Mouse (Mus musculus) midbrain, embryonic 13.5 days (tissue): ENCODE measurements at regions not wholly inside any gene's neighbourhood (a gene's known extent, or its start where the extent isn't known, plus 50 kb on each side); places are given as distances from the start of the nearest gene placed in this dataset.
"Not testable (repeated sequence)": the region's sequence is repeated elsewhere in the genome, so short reads cannot be mapped to it uniquely, and the experiment has no call there.

Experiments
- ATAC-seq: fragments of 200-750 bp; cut with Nextera tagmentation; 2 replicates; pipeline ENCODE4 v1.8.0; 2017; ENCODE audit warnings: mild to moderate bottlenecking, moderate TSS enrichment, moderate library complexity
- H3K27ac ChIP-seq: fragments of 300-500 bp; sonication (generic); 2 replicates; pipeline ENCODE4 v1.5.1; 2015; ENCODE audit warnings: inconsistent platforms, mild to moderate bottlenecking, moderate library complexity
- H3K27me3 ChIP-seq: fragments of 300-500 bp; sonication (generic); 2 replicates; pipeline ENCODE4 v1.6.1; 2015; ENCODE audit warnings: mild to moderate bottlenecking, inconsistent platforms
- H3K36me3 ChIP-seq: fragments of 300-500 bp; sonication (generic); 2 replicates; pipeline ENCODE4 v1.6.1; 2015; ENCODE audit warnings: mild to moderate bottlenecking, inconsistent platforms
- H3K4me1 ChIP-seq: fragments of 300-500 bp; sonication (generic); replicated peaks from 2 replicates; pipeline ENCODE4 v1.6.1; 2015; ENCODE audit warnings: inconsistent platforms
- H3K4me2 ChIP-seq: fragments of 300-500 bp; sonication (generic); replicated peaks from 2 replicates; pipeline ENCODE4 v1.6.1; 2015; ENCODE audit warnings: moderate library complexity, mild to moderate bottlenecking, inconsistent platforms
- H3K4me3 ChIP-seq: fragments of 300-500 bp; sonication (generic); replicated peaks from 2 replicates; pipeline ENCODE4 v1.5.1; 2015; ENCODE audit warnings: mild to moderate bottlenecking, inconsistent platforms
- H3K9ac ChIP-seq: fragments of 300-500 bp; sonication (generic); replicated peaks from 2 replicates; pipeline ENCODE4 v1.6.1; 2015; ENCODE audit warnings: mild to moderate bottlenecking, inconsistent platforms
- H3K9me3 ChIP-seq: fragments of 300-500 bp; sonication (generic); 2 replicates; pipeline ENCODE4 v1.6.1; 2016; ENCODE audit warnings: mild to moderate bottlenecking, inconsistent platforms
- WGBS: fragments of 180-500 bp; shearing (Covaris S2); methylation state at CpG from one replicate; pipeline ENCODE4 v1.1.7; 2015; 5-methylcytosine and 5-hydroxymethylcytosine counted together

DNA sequence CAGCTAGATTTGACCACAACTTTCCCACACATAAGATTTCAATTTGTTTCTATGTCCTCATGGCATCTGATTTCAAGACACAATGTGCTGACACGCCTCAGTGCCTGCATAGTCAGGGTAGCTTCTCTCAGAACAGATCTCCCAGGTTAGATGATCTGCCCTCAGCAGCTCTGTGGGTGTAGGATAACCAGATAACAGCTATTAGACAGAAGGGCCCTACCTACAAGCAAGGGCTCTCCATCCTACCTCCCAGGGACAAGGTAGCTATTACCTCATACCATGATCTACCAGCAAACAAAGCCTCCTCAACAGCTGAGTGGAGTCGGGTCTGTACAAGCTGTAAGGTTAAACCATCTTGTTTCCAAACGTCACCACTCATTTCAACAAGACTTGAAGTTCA is 278.4 kb upstream of the Irx1 start:
- 85% methylated on average over 3 of the region's 3 CpGs for WGBS
- no peaks in the 10 kb centered on the region for H3K27me3 ChIP-seq
- no peak overlapping the region for H3K27ac ChIP-seq
- no peaks in the 10 kb centered on the region for H3K9me3 ChIP-seq
- peaks cover 7% of the 10 kb centered on the region for H3K4me1 ChIP-seq
- H3K4me2 ChIP-seq, result no peak overlapping the region
- no peaks in the 10 kb centered on the region for H3K36me3 ChIP-seq
- no peak for ATAC-seq
- no peak overlapping the region for H3K9ac ChIP-seq
- no peak overlapping the region for H3K4me3 ChIP-seq

GRCm38 (mm10) chr13:72250419-72250818 is 286.9 kb upstream of the Irx1 start:
- Histone ChIP-seq H3K9ac (no peak overlapping the region), H3K36me3 (no peaks in the 10 kb centered on the region), H3K4me2 (no peak overlapping the region), H3K4me3 (no peak overlapping the region), H3K9me3 (peaks cover 2% of the 10 kb centered on the region; the same call in 1 of the 2 replicates), H3K4me1 (no peaks in the 10 kb centered on the region), H3K27me3 (no peaks in the 10 kb centered on the region), H3K27ac (no peak overlapping the region)
- no peak for ATAC-seq

DNA sequence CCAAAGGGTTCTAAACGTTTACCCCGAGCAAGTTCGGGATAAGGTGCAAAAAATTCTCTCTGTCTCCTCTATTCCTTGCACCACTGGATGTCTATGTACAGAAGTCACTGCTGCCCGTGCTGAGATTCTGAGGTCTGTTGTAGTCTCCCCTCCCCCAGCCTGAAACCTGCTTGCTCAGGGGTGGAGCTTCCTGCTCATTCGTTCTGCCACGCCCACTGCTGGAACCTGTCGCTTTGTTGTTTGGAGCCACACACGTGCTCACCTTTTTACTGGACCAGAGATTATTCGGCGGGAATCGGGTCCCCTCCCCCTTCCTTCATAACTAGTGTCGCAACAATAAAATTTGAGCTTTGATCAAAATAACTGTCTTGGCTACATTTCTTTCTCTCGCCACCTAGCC is 289.7 kb upstream of the Irx1 start:
- not testable (repeated sequence) for H3K9ac ChIP-seq, H3K9me3 ChIP-seq, H3K27ac ChIP-seq, H3K4me2 ChIP-seq, H3K36me3 ChIP-seq, ATAC-seq, H3K4me1 ChIP-seq, H3K4me3 ChIP-seq, H3K27me3 ChIP-seq
- 64% methylated on average over 13 of the region's 13 CpGs for WGBS

DNA sequence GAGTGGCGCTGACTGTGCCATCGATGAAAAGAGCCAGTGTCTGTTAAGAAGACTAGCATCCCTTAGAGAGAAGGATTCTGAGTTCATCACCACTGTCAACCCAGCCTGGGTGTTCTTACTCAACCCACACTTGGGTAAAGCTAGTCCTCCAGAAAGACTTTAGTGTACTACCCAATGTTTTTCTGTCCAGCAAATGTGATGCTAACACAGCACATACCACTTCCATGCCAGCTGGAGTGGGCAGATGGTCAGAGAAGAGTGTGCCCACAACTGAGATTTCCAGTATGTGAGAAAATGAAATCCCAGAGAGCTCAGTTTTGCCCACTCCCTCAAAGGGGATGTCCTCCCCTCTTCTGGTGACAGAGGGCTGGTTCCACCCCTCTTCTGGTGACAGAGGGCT is 295.3 kb upstream of the Irx1 start:
- Histone ChIP-seq H3K9me3 (no peaks in the 10 kb centered on the region), H3K4me3 (no peak overlapping the region), H3K27me3 (0 out of 2 replicates have a peak, but pooled peaks cover 3% of the 10 kb centered on the region), H3K36me3 (no peaks in the 10 kb centered on the region), H3K4me2 (no peak overlapping the region), H3K4me1 (no peaks in the 10 kb centered on the region; the same call in 1 of the 2 replicates), H3K9ac (no peak overlapping the region), H3K27ac (no peak overlapping the region)
- no peak for ATAC-seq
- WGBS, result 97% methylated on average over 2 of the region's 2 CpGs

DNA sequence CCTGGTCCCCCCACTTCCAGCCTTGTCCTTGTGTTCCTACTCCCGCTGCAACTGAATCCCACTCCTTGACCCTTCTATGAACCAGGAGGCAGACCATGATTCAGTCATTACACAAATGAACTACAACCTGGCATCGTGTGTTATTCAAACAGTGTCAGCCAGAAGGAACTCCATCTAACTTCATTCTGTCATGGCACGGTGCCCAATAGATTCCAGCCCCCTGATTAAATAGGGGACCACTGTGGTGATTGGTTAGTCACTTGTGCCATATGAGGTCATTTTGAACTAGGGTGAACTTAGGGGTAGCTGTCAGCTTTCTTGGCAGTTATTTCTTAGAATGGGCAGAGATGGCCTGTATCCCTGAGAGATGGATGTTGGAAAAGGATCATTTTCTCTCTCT is 300.9 kb upstream of the Irx1 start:
- peaks cover 17% of the 10 kb centered on the region for H3K4me1 ChIP-seq
- WGBS, result 79% methylated on average over 3 of the region's 3 CpGs
- H3K27me3 ChIP-seq, result peaks cover 3% of the 10 kb centered on the region; the same call in 1 of the 2 replicates
- H3K27ac ChIP-seq, result no peak overlapping the region
- H3K9ac ChIP-seq, result no peak overlapping the region
- H3K4me3 ChIP-seq, result no peak overlapping the region
- H3K36me3 ChIP-seq, result no peaks in the 10 kb centered on the region
- no peak for ATAC-seq
- H3K4me2 ChIP-seq, result no peak overlapping the region
- no peaks in the 10 kb centered on the region for H3K9me3 ChIP-seq

DNA sequence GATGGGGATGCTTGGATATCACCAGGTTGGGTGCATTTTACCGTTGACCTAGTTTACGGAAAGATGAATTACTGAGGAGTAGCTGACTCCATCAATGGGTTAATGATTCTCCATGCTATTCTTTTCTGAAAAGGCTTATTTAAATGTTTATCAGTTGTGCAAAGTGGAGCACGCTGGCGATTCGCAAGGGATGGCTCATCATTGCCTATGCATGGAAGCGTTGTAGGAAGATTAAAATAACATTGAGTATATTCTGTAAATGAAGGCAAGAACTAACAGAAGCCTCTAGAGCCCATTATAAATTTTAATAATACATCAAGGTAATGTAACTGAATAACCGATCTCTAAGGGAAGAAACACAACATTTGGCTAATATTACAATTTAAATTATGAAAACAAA is 301.6 kb upstream of the Irx1 start:
- peaks cover 17% of the 10 kb centered on the region for H3K4me1 ChIP-seq
- H3K9ac ChIP-seq, result no peak overlapping the region
- ATAC-seq, result no peak
- H3K9me3 ChIP-seq, result no peaks in the 10 kb centered on the region
- H3K27me3 ChIP-seq, result peaks cover 3% of the 10 kb centered on the region; the same call in 1 of the 2 replicates
- no peak overlapping the region for H3K4me3 ChIP-seq
- no peaks in the 10 kb centered on the region for H3K36me3 ChIP-seq
- H3K4me2 ChIP-seq, result no peak overlapping the region
- WGBS, result 57% methylated on average over 7 of the region's 7 CpGs
- H3K27ac ChIP-seq, result no peak overlapping the region

DNA sequence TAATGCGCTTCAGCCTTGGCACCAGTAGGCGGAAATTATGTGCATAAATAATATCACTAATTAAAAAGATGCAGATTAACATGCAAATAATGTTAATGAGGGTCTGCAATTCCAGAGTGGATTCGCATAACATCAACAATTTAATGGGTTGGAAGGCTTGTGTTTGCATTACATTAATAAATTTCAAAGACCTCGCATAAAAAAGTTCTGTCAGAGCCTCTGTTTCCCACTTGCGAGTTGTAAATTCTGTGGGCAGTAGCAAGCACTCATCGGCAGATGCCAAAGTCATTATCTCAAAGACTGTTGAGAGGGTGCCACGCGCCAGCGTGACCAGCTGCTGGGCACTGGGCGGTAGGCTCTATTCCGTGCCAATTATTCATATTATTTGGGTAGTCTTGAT is 302.1 kb upstream of the Irx1 start:
- H3K9ac ChIP-seq, result no peak overlapping the region
- no peak overlapping the region for H3K27ac ChIP-seq
- ATAC-seq, result peak; percentile 71; the same call in 1 of the 2 replicates
- H3K4me2 ChIP-seq, result no peak overlapping the region
- peaks cover 17% of the 10 kb centered on the region for H3K4me1 ChIP-seq
- H3K9me3 ChIP-seq, result no peaks in the 10 kb centered on the region
- WGBS, result 63% methylated on average over 11 of the region's 11 CpGs
- no peaks in the 10 kb centered on the region for H3K36me3 ChIP-seq
- H3K27me3 ChIP-seq, result peaks cover 3% of the 10 kb centered on the region; the same call in 1 of the 2 replicates
- H3K4me3 ChIP-seq, result no peak overlapping the region

GRCm38 (mm10) chr13:72266174-72266768 is 302.7 kb upstream of the Irx1 start:
- H3K27me3 ChIP-seq, result peaks cover 3% of the 10 kb centered on the region; the same call in 1 of the 2 replicates
- H3K4me1 ChIP-seq, result peaks cover 17% of the 10 kb centered on the region
- no peaks in the 10 kb centered on the region for H3K9me3 ChIP-seq
- no peak overlapping the region for H3K4me2 ChIP-seq
- 0 out of 2 replicates have a peak overlapping the region, but pooled peaks have one; percentile 41 for H3K27ac ChIP-seq
- H3K9ac ChIP-seq, result no peak overlapping the region
- no peak overlapping the region for H3K4me3 ChIP-seq
- 72% methylated on average over 12 of the region's 12 CpGs for WGBS
- peak; percentile 34; the same call in 1 of the 2 replicates for ATAC-seq
- H3K36me3 ChIP-seq, result no peaks in the 10 kb centered on the region

DNA sequence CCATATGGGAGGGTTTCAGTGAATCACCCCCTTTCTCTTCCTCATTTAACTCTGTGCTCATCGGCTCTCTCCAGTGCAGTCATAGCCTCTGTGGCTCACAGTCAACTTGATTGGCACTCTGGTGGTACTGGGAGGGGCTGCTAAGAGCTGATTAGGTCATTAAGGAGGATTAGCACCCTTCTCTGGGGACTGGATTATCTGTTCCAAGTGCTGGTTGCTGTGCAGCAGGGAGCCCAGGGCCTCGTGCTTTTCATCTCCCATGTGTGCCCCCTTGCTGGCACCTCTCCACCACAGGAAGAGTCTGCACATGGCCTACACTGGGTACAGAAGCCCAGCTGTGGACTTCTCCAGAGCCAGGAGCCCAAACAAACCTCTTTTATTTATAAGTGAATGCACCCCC is 316.8 kb upstream of the Irx1 start:
- 16% methylated on average over 2 of the region's 2 CpGs for WGBS
- Histone ChIP-seq H3K36me3 (no peaks in the 10 kb centered on the region), H3K4me2 (no peak overlapping the region), H3K27ac (no peak overlapping the region), H3K9ac (no peak overlapping the region), H3K4me3 (no peak overlapping the region), H3K4me1 (no peaks in the 10 kb centered on the region), H3K9me3 (0 out of 2 replicates have a peak, but pooled peaks cover 2% of the 10 kb centered on the region), H3K27me3 (peaks cover 24% of the 10 kb centered on the region)
- peak; percentile 88 for ATAC-seq

GRCm38 (mm10) chr13:72280871-72281270 is 317.3 kb upstream of the Irx1 start:
- Histone ChIP-seq H3K27ac (no peak overlapping the region), H3K9me3 (0 out of 2 replicates have a peak, but pooled peaks cover 2% of the 10 kb centered on the region), H3K4me2 (no peak overlapping the region), H3K4me3 (no peak overlapping the region), H3K4me1 (no peaks in the 10 kb centered on the region), H3K36me3 (no peaks in the 10 kb centered on the region), H3K9ac (no peak overlapping the region), H3K27me3 (peaks cover 29% of the 10 kb centered on the region)
- WGBS, result 88% methylated on average over 5 of the region's 5 CpGs
- no peak for ATAC-seq

DNA sequence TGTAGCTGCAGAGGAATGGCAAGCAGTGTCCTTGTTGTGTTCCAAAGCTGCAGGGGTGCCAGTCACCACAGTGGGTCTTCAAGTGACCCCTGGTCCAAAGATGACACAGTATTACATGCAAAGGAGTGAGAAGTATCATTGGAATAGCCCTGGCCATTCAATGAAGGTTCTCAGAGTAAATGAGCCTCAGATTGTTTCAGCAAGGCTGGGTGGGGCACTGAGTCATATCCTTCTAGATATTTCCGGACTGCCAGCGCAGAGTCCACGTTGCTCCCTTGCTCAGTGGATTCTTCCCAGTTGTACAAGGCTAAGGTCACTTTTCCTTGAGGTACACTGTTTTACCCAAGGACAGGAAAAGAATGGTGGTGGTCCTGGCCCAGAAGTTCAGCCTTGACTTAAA is 319.2 kb upstream of the Irx1 start:
- no peak overlapping the region for H3K9ac ChIP-seq
- no peak overlapping the region for H3K4me3 ChIP-seq
- H3K4me2 ChIP-seq, result no peak overlapping the region
- no peaks in the 10 kb centered on the region for H3K36me3 ChIP-seq
- H3K9me3 ChIP-seq, result 0 out of 2 replicates have a peak, but pooled peaks cover 2% of the 10 kb centered on the region
- peaks cover 45% of the 10 kb centered on the region for H3K27me3 ChIP-seq
- WGBS, result 93% methylated on average over 3 of the region's 3 CpGs
- ATAC-seq, result no peak
- peaks cover 4% of the 10 kb centered on the region; the same call in 1 of the 2 replicates for H3K4me1 ChIP-seq
- H3K27ac ChIP-seq, result no peak overlapping the region

DNA sequence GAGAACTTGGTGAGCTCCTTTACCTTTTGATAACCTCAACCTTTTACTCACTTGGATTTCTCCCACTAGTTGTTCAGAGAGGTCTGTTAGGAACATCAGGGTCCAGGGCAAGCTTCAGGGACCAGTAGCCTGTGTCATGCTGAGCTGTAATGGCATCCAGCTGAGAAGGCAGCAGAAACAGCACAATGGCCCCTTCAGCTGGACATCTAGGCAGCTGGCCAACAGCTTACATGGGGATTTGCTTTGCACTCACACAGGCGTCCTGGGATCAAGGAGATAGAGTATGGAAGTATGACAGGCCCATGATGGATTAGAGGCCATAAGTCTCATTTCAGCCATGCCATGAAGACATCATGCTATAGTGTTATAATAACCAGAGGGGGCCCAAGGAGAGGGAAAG is 320.2 kb upstream of the Irx1 start:
- Histone ChIP-seq H3K9me3 (0 out of 2 replicates have a peak, but pooled peaks cover 2% of the 10 kb centered on the region), H3K4me1 (peaks cover 11% of the 10 kb centered on the region), H3K9ac (no peak overlapping the region), H3K36me3 (no peaks in the 10 kb centered on the region), H3K4me3 (no peak overlapping the region), H3K4me2 (no peak overlapping the region), H3K27ac (no peak overlapping the region), H3K27me3 (peaks cover 45% of the 10 kb centered on the region)
- no peak for ATAC-seq
- 32% methylated on average over 1 of the region's 1 CpGs for WGBS

DNA sequence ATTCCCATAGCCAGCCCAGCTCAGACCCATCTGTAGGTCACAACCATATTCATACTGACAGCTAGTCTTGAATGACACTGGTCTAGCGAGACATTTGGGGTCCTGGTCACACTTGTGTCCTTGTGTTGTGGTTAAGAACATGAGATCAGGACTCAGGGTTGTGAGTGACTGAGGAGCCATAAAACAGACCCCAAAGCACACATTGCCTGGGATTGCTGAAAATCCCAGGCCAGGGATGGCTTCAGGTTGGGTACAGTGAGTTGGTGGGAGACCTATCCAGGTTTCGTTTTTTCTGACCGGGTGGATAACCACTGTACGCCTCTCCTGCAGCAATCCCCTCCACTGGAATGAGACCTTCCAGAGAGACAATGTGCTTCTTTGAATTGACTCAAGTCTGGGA is 322.8 kb upstream of the Irx1 start:
- WGBS, result 94% methylated on average over 4 of the region's 4 CpGs
- no peak overlapping the region for H3K27ac ChIP-seq
- H3K9me3 ChIP-seq, result no peaks in the 10 kb centered on the region
- H3K9ac ChIP-seq, result no peak overlapping the region
- no peak for ATAC-seq
- H3K36me3 ChIP-seq, result no peaks in the 10 kb centered on the region
- H3K4me1 ChIP-seq, result peaks cover 33% of the 10 kb centered on the region
- H3K4me2 ChIP-seq, result no peak overlapping the region
- peaks cover 67% of the 10 kb centered on the region for H3K27me3 ChIP-seq
- H3K4me3 ChIP-seq, result no peak overlapping the region
